Mouse (Mus musculus) erythroblast, embryonic 14.5 days (primary cell): ENCODE results near the gene Bahcc1.

Experiments used
- GATA1 ChIP-seq: IDR thresholded peaks from 2 replicates; pipeline ENCODE4 v1.6.1; 2012; ENCODE audit warnings: low read length, inconsistent platforms, mixed read lengths
- TAL1 ChIP-seq: IDR thresholded peaks from 3 replicates; pipeline ENCODE4 v1.6.1; 2012; ENCODE audit warnings: low read length, inconsistent platforms, mixed read lengths

GRCm38 (mm10) chr11:120303559-120304349 is 71.0 kb downstream of the Bahcc1 start:
- TF ChIP-seq TAL1 (peak; percentile 59), GATA1 (peak; percentile 39; the same call in 1 of the 2 replicates)
